Mouse (Mus musculus) heart, embryonic 12.5 days (tissue): ENCODE measurements around the gene 1700057G04Rik. TPM values are rescaled to one million over a fixed set of nuclear protein-coding genes. Genes with fewer than 3 reads are reported as not detected.

Experiments used
- ATAC-seq: fragments of 200-750 bp; cut with Nextera tagmentation; 2 replicates; pipeline ENCODE4 v1.8.0; 2017; ENCODE audit warnings: moderate TSS enrichment, moderate library complexity; ENCODE audit not compliant: insufficient number of reproducible peaks, low FRiP score
- H3K27ac ChIP-seq: fragments of 300-500 bp; sonication (generic); 2 replicates; pipeline ENCODE4 v1.5.1; 2016; ENCODE audit warnings: mild to moderate bottlenecking, moderate library complexity; ENCODE audit not compliant: poor library complexity, severe bottlenecking
- H3K27me3 ChIP-seq: fragments of 300-500 bp; sonication (generic); replicated peaks from 2 replicates; pipeline ENCODE4 v1.6.1; 2016; ENCODE audit warnings: mild to moderate bottlenecking, moderate library complexity
- H3K36me3 ChIP-seq: fragments of 300-500 bp; sonication (generic); 2 replicates; pipeline ENCODE4 v1.6.1; 2016; ENCODE audit warnings: mild to moderate bottlenecking, moderate library complexity
- H3K4me1 ChIP-seq: fragments of 300-500 bp; sonication (generic); replicated peaks from 2 replicates; pipeline ENCODE4 v1.6.1; 2016; ENCODE audit warnings: mild to moderate bottlenecking
- H3K4me2 ChIP-seq: fragments of 300-500 bp; sonication (generic); 2 replicates; pipeline ENCODE4 v1.6.1; 2016; ENCODE audit warnings: mild to moderate bottlenecking, moderate library complexity
- H3K4me3 ChIP-seq: fragments of 300-500 bp; sonication (generic); 2 replicates; pipeline ENCODE4 v1.5.1; 2016; ENCODE audit warnings: mild to moderate bottlenecking
- H3K9ac ChIP-seq: fragments of 300-500 bp; sonication (generic); 2 replicates; pipeline ENCODE4 v1.6.1; 2016; ENCODE audit warnings: mild to moderate bottlenecking, moderate library complexity
- H3K9me3 ChIP-seq: fragments of 300-500 bp; sonication (generic); replicated peaks from 2 replicates; pipeline ENCODE4 v1.6.1; 2016; ENCODE audit warnings: mild to moderate bottlenecking, moderate library complexity
- WGBS: fragments of 180-500 bp; shearing (Covaris S2); methylation state at CpG from one replicate; pipeline ENCODE4 v1.1.7; 2016; 5-methylcytosine and 5-hydroxymethylcytosine counted together
- polyA plus RNA-seq: library from polyadenylated mRNA; unstranded; fragments of >200 nt; fragmentation: Nextera tagmentation; extraction: Ambion mirVana; gene quantifications from 2 replicates; pipeline ENCODE4 v1.2.1, GENCODE M21; 2016

Gene 1700057G04Rik
- polyA plus RNA-seq, 1 experiment from 2014 or later = not detected

GRCm38 (mm10) chr9:92275486-92276207 is 33.5 kb upstream of the 1700057G04Rik start, which contains the start of gene Plscr2:
Gene Plscr2, plus strand, starts transcription at chr9:92275602.
- WGBS = 45% methylated on average over 9 of the region's 9 CpGs
- H3K4me3 ChIP-seq = peak within 1 kb of the TSS; percentile 33

GRCm38 (mm10) chr9:92276360-92276759 is 32.8 kb upstream of the 1700057G04Rik start:
- WGBS = 47% methylated on average over 7 of the region's 7 CpGs
- H3K27me3 ChIP-seq = no peaks in the 10 kb centered on the region
- peak overlapping the region; percentile 89 for H3K27ac ChIP-seq
- no peak for ATAC-seq
- peaks cover 14% of the 10 kb centered on the region for H3K36me3 ChIP-seq
- peaks cover 19% of the 10 kb centered on the region for H3K4me1 ChIP-seq
- H3K4me2 ChIP-seq = peak overlapping the region; percentile 60
- no peak overlapping the region for H3K9ac ChIP-seq
- peak overlapping the region; percentile 33; the same call in 1 of the 2 replicates for H3K4me3 ChIP-seq
- no peaks in the 10 kb centered on the region for H3K9me3 ChIP-seq

More at GRCm38 (mm10) chr9:92275486-92276207, 33.5 kb upstream of the 1700057G04Rik start, which contains the start of gene Plscr2:
- peak; percentile 62; the same call in 1 of the 2 replicates for ATAC-seq
- Histone ChIP-seq H3K27ac (peak within 1 kb of the TSS; percentile 89), H3K36me3 (peaks cover 17% of the 10 kb centered on the region), H3K27me3 (no peaks in the 10 kb centered on the region), H3K9ac (peak within 1 kb of the TSS; percentile 53; the same call in 1 of the 2 replicates), H3K9me3 (no peaks in the 10 kb centered on the region), H3K4me2 (peak within 1 kb of the TSS; percentile 60), H3K4me1 (peaks cover 25% of the 10 kb centered on the region)

- H3K27ac ChIP-seq = no peak overlapping the region
- no peak overlapping the region for H3K4me2 ChIP-seq
- H3K27me3 ChIP-seq = no peaks in the 10 kb centered on the region
- no peak overlapping the region for H3K9ac ChIP-seq
- no peaks in the 10 kb centered on the region for H3K36me3 ChIP-seq
- 38% methylated on average over 1 of the region's 1 CpGs for WGBS
- no peaks in the 10 kb centered on the region for H3K9me3 ChIP-seq
- H3K4me1 ChIP-seq = peaks cover 9% of the 10 kb centered on the region
- no peak overlapping the region for H3K4me3 ChIP-seq
- ATAC-seq = no peak
Measured at GRCm38 (mm10) chr9:92280048-92280447, 29.1 kb upstream of the 1700057G04Rik start.

GRCm38 (mm10) chr9:92282563-92283171 is 26.5 kb upstream of the 1700057G04Rik start:
- no peaks in the 10 kb centered on the region for H3K4me1 ChIP-seq
- no peaks in the 10 kb centered on the region for H3K36me3 ChIP-seq
- no peak for ATAC-seq
- H3K9ac ChIP-seq = no peak overlapping the region
- no peak overlapping the region for H3K27ac ChIP-seq
- no peaks in the 10 kb centered on the region for H3K9me3 ChIP-seq
- no peaks in the 10 kb centered on the region for H3K27me3 ChIP-seq
- 60% methylated on average over 7 of the region's 7 CpGs for WGBS
- no peak overlapping the region for H3K4me3 ChIP-seq
- no peak overlapping the region for H3K4me2 ChIP-seq

- Histone ChIP-seq H3K9ac (no peak overlapping the region), H3K9me3 (no peaks in the 10 kb centered on the region), H3K27ac (no peak overlapping the region), H3K36me3 (no peaks in the 10 kb centered on the region), H3K4me1 (no peaks in the 10 kb centered on the region), H3K4me2 (no peak overlapping the region), H3K27me3 (no peaks in the 10 kb centered on the region), H3K4me3 (no peak overlapping the region)
- WGBS = 53% methylated on average over 3 of the region's 3 CpGs
- ATAC-seq = no peak
Measured at GRCm38 (mm10) chr9:92289675-92290074, 19.5 kb upstream of the 1700057G04Rik start.

- WGBS = 66% methylated on average over 2 of the region's 2 CpGs
- no peak overlapping the region for H3K4me2 ChIP-seq
- H3K27ac ChIP-seq = no peak overlapping the region
Measured at GRCm38 (mm10) chr9:92292169-92292568, 17.0 kb upstream of the 1700057G04Rik start.

GRCm38 (mm10) chr9:92292922-92293321 is 16.3 kb upstream of the 1700057G04Rik start:
- no peaks in the 10 kb centered on the region for H3K27me3 ChIP-seq
- H3K4me3 ChIP-seq = no peak overlapping the region
- 65% methylated on average over 3 of the region's 3 CpGs for WGBS

More at GRCm38 (mm10) chr9:92292169-92292568, 17.0 kb upstream of the 1700057G04Rik start:
- no peaks in the 10 kb centered on the region for H3K36me3 ChIP-seq
- no peak overlapping the region for H3K9ac ChIP-seq
- no peak overlapping the region for H3K4me3 ChIP-seq
- no peaks in the 10 kb centered on the region for H3K4me1 ChIP-seq
- no peaks in the 10 kb centered on the region for H3K9me3 ChIP-seq
- ATAC-seq = no peak
- no peaks in the 10 kb centered on the region for H3K27me3 ChIP-seq

GRCm38 (mm10) chr9:92293560-92294548 is 15.3 kb upstream of the 1700057G04Rik start:
- Histone ChIP-seq H3K27me3 (no peaks in the 10 kb centered on the region), H3K4me1 (no peaks in the 10 kb centered on the region), H3K36me3 (no peaks in the 10 kb centered on the region), H3K27ac (no peak overlapping the region), H3K9ac (no peak overlapping the region), H3K4me3 (no peak overlapping the region), H3K9me3 (no peaks in the 10 kb centered on the region), H3K4me2 (no peak overlapping the region)
- ATAC-seq = no peak
- WGBS = 72% methylated on average over 2 of the region's 2 CpGs

More at GRCm38 (mm10) chr9:92292922-92293321, 16.3 kb upstream of the 1700057G04Rik start:
- Histone ChIP-seq H3K4me2 (no peak overlapping the region), H3K9me3 (no peaks in the 10 kb centered on the region), H3K36me3 (no peaks in the 10 kb centered on the region), H3K27ac (no peak overlapping the region), H3K4me1 (no peaks in the 10 kb centered on the region), H3K9ac (no peak overlapping the region)
- ATAC-seq = no peak

- Histone ChIP-seq H3K9ac (no peak overlapping the region), H3K27me3 (no peaks in the 10 kb centered on the region), H3K9me3 (no peaks in the 10 kb centered on the region), H3K4me3 (no peak overlapping the region), H3K36me3 (no peaks in the 10 kb centered on the region), H3K27ac (no peak overlapping the region), H3K4me2 (no peak overlapping the region), H3K4me1 (no peaks in the 10 kb centered on the region)
- ATAC-seq = no peak
- 54% methylated on average over 1 of the region's 1 CpGs for WGBS
Measured at GRCm38 (mm10) chr9:92298288-92298687, 10.9 kb upstream of the 1700057G04Rik start.

- 51% methylated on average over 3 of the region's 3 CpGs for WGBS
- H3K4me1 ChIP-seq = no peaks in the 10 kb centered on the region
- no peak overlapping the region for H3K9ac ChIP-seq
- H3K9me3 ChIP-seq = no peaks in the 10 kb centered on the region
- H3K27ac ChIP-seq = no peak overlapping the region
- no peak overlapping the region for H3K4me3 ChIP-seq
- no peak overlapping the region for H3K4me2 ChIP-seq
- ATAC-seq = no peak
- no peaks in the 10 kb centered on the region for H3K36me3 ChIP-seq
- no peaks in the 10 kb centered on the region for H3K27me3 ChIP-seq
Measured at GRCm38 (mm10) chr9:92301213-92301612, 8.0 kb upstream of the 1700057G04Rik start.
